Mouse (Mus musculus) erythroblast, adult 5-6 weeks (primary cell): ENCODE results near the gene Haus7. TPM values are rescaled to one million over a fixed set of nuclear protein-coding genes. Genes with fewer than 3 reads are reported as not detected.
"Not testable (repeated sequence)": the region's sequence is repeated elsewhere in the genome, so short reads cannot be mapped to it uniquely, and the experiment has no call there.

Experiments
- ATAC-seq: replicated peaks from 2 replicates; pipeline ENCODE4 v1.8.0; 2016; ENCODE audit warnings: moderate number of reproducible peaks, mild to moderate bottlenecking, moderate TSS enrichment, inconsistent platforms; ENCODE audit not compliant: poor library complexity, low FRiP score, severe bottlenecking
- total RNA-seq, 2 experiments: library from RNA; stranded (forward) in 1 of 2; stranded (reverse) in 1 of 2; fragments of 150-400 nt in 1 of 2; fragments of 200-764, 138-1000 nt in 1 of 2; gene quantifications; 2 replicates each; pipeline versions ENCODE4 v1.2.3 to v1.2.4; 2015 to 2017; ENCODE audit warnings: low replicate concordance in 2 of 2

Gene Haus7
- 1.2 and 13.0 TPM in 2 replicates for total RNA-seq (2015; ENCODE audit: low replicate concordance)
- total RNA-seq (2017; ENCODE audit: low replicate concordance), result 5.4 and 13.7 TPM in 2 replicates

GRCm38 (mm10) chrX:73458877-73459392 is at the start of gene Haus7:
TSS of gene Haus7 (minus strand) at chrX:73459044.
- peak; percentile 100 for ATAC-seq

DNA sequence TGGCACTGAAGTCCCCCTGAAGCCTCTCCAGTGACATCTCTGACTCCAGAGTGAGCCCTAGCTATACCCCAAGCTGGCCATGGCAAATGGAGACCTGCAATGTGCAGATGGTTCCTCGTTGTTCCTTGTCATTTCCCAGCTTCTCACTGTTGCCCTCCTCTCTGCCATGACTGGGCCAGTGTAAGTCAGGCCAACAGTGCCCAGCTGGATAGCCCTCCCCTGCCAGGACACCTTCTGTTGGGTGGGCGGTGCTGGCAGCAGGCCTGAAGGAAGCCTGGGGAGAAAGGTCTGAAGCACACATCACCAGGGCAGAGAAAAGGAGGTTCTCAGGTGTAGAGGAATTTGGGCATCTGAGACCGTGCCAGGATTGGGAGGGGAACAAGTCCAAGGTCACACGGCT is 47.7 kb upstream of the Haus7 start:
- ATAC-seq, result no peak

- no peak for ATAC-seq
Measured at GRCm38 (mm10) chrX:73505130-73505735, 46.4 kb upstream of the Haus7 start.

DNA sequence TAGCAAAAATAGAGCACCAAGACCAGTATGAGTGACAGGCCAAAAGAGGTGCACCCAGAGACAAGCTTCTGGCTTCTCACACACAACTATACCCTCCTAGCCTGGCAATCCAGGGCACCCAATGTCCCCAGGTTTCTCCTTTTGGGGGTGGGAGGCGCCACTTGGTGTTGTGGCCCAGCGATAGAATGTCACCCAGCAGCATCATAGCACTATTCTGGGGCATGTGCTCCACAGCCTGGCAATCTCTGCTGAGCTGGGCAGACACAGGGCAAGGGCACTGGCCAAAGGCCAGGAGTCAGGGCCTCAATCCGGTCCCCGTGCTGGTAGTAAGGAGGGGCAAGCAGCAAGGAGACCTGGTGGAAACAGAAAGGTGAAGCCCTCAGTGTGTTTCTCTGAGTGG is 37.9 kb upstream of the Haus7 start:
- no peak for ATAC-seq

DNA sequence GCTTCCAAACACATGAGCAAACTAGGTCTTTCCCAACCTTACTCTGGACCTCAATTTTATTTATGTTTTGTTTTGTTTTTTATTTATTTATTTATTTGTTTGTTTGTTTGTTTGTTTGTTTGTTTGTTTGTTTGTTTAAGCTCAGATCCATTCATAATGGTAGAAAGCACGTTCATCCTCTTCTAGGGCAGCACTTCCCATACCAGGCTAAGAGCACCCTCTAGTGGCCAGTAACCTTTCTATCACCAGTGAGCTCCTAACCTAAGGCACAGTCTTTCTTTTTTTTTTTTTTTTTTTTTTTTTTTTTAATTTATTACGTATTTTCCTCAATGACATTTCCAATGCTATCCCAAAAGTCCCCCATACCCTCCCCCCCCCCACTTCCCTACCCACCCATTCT is 34.7 kb upstream of the Haus7 start:
- not testable (repeated sequence) for ATAC-seq

DNA sequence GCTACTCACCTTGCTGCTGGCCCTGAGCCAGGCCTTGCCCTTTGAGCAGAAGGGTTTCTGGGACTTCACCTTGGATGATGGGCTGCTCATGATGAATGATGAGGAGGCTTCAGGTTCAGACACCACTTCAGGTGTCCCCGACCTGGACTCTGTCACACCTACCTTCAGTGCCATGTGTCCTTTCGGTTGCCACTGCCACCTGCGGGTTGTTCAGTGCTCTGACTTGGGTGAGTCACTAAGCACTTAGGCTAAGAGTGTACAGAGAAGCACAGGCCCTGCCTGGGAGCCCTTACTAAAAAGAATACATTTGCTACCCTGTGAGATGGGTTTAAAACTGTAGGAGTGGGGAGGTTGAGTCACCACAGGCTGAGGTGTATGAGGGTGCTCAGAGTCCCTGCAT is 32.0 kb upstream of the Haus7 start:
- ATAC-seq, result no peak

- ATAC-seq, result no peak
Measured at GRCm38 (mm10) chrX:73490186-73490585, 31.3 kb upstream of the Haus7 start.

GRCm38 (mm10) chrX:73486920-73487319 is 28.1 kb upstream of the Haus7 start:
- no peak for ATAC-seq

DNA sequence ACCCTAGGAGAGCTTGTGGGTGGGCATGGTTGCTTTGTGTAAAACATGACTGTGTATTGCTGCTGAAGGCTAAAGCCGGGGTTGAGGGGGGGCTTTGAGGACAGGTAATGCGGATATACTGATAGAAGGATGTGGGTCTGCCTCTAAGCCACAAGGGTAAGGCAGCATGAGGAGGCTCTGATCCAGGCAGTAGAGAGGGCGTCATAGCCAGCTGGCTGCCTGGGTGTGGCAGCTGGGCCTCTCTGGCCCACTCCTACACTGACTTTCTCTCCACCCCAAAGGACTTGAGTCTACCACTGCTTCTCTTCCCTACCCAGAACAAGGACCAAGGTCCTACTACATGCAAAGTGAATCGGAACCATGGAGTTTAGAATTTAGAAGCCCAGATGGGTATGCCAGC is 26.0 kb upstream of the Haus7 start:
- no peak for ATAC-seq

DNA sequence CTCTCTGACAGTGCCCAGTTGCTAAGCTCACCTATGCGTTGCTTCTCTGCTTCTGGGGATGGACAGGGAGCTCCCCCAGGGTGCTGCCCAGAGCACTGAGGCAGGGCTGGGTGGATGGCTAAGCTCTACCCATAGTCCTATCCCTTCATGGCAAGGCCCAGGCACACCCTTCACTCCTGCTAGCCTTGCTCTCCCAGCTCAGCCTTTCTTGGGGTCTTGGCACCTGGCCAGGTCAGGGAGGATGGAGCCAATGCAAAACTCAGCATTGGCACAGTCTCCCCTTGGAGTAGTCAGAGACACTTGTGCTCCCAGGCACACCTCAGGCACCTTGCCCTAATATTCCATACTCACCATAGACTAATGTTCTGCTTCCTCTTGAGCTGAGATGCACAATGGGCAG is 25.2 kb upstream of the Haus7 start:
- no peak for ATAC-seq

GRCm38 (mm10) chrX:73483484-73483810 is 24.6 kb upstream of the Haus7 start, which contains the start of gene Bgn:
TSS of gene Bgn (plus strand) at chrX:73483602.
- ATAC-seq, result no peak

- ATAC-seq, result no peak
Measured at GRCm38 (mm10) chrX:73482643-73483483, 24.0 kb upstream of the Haus7 start.

GRCm38 (mm10) chrX:73480334-73480733 is 21.5 kb upstream of the Haus7 start:
- no peak for ATAC-seq

DNA sequence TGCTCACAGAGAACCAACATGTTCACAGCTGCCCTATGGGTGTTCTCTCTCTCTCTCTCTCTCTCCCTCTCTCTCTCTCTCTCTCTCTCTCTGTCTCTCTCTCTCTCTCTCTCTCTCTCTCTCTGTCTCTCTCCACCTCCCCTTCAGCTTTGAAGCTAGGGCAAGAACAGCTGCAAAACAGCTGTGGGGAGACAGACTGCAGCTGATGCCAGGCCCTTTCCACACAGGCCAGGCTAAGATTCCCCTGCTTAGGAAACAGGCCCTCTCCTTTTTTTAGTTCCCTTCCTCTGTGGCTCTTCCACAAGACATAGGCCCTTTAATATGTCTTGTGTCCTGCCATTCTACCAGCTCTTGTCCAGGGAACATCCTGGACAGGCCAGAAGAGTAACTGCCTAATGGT is 20.8 kb upstream of the Haus7 start:
- ATAC-seq, result no peak

DNA sequence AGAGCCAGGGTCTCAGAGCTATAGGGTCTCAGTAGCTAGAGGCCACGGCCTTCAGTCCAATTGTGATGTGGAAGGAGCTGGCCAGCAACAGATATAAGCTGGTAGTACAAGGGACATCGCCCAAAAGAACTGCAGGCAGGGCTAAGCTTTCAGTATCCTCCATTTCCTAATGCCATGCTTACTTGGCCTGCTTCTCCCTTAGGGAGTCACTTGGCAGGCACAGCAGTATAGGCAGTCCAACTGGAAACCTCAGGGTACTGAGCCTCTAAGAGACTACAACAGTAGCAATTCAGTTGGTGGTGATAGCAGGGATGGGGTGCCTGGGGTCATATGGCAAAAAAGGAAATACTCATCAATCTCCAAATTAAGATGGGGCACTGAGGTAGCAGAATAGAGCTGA is 18.7 kb upstream of the Haus7 start:
- no peak for ATAC-seq

- ATAC-seq, result no peak
Measured at GRCm38 (mm10) chrX:73476621-73477020, 17.8 kb upstream of the Haus7 start.

DNA sequence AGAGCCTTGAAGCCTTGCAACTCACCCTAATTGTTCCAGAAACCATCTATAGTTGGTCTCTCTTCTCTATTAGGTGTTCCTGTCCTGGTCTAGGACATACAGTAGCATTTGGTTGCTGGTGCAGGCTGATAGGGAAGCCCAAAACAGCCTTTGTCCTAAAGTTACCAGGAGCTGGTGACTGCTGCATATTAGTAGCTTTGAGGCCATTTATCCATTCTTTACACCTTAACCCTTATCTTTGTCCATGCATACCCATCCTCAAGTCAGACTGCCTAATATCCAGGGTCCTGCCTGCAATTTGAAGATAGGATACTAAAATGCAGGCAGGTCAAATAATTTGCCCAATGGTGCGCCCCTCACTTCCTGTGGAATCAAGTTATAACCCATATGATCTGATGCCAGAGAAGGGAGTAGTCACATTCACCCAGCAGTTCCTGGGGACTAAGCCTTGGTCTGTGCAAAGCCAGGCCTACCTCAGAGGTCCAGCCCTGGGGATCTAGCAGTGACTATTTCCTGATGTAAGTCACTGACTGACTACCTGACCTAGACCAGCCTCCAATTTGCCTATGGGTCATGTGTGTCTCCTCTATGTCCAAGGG is 16.9 kb upstream of the Haus7 start:
- no peak for ATAC-seq

DNA sequence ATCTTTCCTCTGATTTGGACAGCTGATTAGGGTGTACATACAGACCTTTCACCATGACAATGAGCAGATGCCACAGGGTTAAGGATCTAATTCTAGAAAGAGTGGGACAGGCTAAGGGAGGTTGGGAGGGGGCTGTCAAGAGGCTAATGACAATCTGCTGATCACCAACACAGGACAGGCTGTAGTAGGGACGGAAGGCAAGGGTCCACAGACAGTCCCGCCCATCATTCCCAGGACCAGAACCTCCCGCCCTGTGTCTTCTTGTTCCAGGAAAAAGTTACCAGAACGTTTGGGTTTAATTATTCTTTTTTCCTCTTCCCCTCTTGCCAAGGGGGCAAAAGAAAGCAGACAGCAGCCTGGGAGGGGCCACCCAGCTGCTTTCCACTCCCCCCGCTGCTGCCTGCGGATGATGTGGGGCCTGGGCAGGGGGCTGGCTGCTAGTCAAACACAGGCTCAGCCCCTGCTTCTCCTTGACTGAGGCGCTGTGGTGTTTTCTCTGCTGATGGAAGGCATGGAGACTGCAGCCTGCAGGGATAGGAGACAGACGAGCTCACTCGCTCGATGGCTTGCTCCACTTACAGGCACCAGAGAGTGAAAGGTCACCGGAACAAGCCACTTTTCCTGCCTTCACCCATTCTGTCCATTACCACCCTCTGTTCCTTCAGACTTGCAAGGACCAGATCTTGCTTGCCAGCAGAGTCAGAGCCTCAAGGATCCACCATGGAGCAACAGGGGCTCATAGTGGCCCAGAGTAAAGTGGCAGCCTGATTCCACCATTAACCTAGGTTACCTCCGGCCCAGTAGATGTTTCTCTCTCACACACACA is 15.7 kb upstream of the Haus7 start:
- no peak for ATAC-seq

DNA sequence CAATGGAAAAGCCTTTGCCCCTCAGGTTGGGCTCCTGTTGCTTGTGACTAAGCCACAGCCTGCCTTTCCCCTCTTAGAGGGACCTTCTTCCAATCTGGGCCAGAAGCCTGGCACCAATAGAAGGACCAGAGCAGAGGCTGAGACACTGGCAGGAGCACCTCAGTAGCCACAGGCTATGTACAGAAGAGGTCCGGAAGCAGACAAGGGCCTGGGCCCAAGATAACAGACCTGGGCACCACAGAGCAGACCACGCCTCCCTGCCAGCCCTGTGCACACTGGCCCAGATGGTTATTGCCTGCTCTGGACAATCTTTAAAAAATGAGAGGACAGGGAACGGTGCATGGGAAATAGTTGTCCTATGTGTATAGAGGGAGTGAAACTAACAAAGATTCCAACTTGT is 12.9 kb upstream of the Haus7 start:
- no peak for ATAC-seq

DNA sequence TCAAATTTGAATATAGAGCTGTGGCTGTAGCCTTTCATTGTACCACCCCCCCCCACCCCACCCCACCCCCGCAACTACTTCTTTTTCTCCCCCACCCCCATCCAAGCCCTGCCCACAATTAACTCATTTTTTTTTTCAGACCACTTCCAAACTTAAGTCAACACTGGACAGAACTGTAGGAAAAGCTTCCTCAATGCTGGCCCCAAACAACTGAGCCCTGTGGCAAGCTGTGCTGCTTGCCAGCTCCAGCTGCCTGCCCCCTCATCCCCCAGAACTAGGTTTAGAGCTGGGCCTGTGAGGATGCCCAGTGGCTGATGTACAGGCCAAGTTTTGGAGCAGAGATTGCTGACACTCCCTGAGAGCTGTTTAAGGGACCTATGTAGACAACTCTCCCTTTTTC is 9.9 kb upstream of the Haus7 start:
- ATAC-seq, result no peak
